Mouse (Mus musculus): ENCODE measurements at regions not wholly inside any gene's neighbourhood (a gene's known extent, or its start where the extent isn't known, plus 50 kb on each side); places are given as distances from the start of the nearest gene placed in this dataset.

GRCm38 (mm10) chr2:51444386-51445080, 182.8 kb upstream of the Tas2r134 start:
- TF ChIP-seq CHD2 (IDR thresholded peaks at IDR 0.05; ENCODE audit: low read length) (no peak), POLR2A (IDR thresholded peaks at IDR 0.05; ENCODE audit: control insufficient read depth in 1 of 2, insufficient read depth in 1 of 2, low read depth in 1 of 2, low read length in 2 of 2, poor library complexity in 1 of 2) (no peak), TAL1 (IDR thresholded peaks at IDR 0.05; ENCODE audit: low read length) (no peak), ETS1 (IDR thresholded peaks at IDR 0.05; ENCODE audit: low read depth, low read length) (no peak), MAX (IDR thresholded peaks at IDR 0.05; ENCODE audit: low read length) (no peak), EP300 (IDR thresholded peaks at IDR 0.05; ENCODE audit: low read depth in 1 of 2, low read length in 2 of 2) (no peak), HCFC1 (IDR thresholded peaks at IDR 0.05; ENCODE audit: low read depth, low read length) (no peak), BHLHE40 (IDR thresholded peaks at IDR 0.05; ENCODE audit: borderline replicate concordance, low read depth, low read length) (no peak), TCF12 (IDR thresholded peaks at IDR 0.05; ENCODE audit: low read depth, low read length) (no peak), ELF1 (IDR thresholded peaks at IDR 0.05; ENCODE audit: low read depth, low read length) (no peak)

Measured in MEL (cell line).